Mouse (Mus musculus) intestine, embryonic 15.5 days (tissue): ENCODE measurements around the gene Vmn1r26. TPM values are rescaled to one million over a fixed set of nuclear protein-coding genes. Genes with fewer than 3 reads are reported as not detected.
"Not testable (repeated sequence)": the region's sequence is repeated elsewhere in the genome, so short reads cannot be mapped to it uniquely, and the experiment has no call there.

Source experiments
- ATAC-seq: fragments of 200-750 bp; cut with Nextera tagmentation; 2 replicates; pipeline ENCODE4 v1.8.0; 2017; ENCODE audit warnings: moderate TSS enrichment, moderate library complexity
- H3K27ac ChIP-seq: fragments of 300-500 bp; sonication (generic); 2 replicates; pipeline ENCODE4 v1.5.1; 2015; ENCODE audit warnings: mild to moderate bottlenecking, inconsistent platforms
- H3K27me3 ChIP-seq: fragments of 300-500 bp; sonication (generic); replicated peaks from 2 replicates; pipeline ENCODE4 v1.6.1; 2015; ENCODE audit warnings: inconsistent platforms
- H3K36me3 ChIP-seq: fragments of 300-500 bp; sonication (generic); 2 replicates; pipeline ENCODE4 v1.6.1; 2015; ENCODE audit warnings: inconsistent platforms
- H3K4me1 ChIP-seq: fragments of 300-500 bp; sonication (generic); replicated peaks from 2 replicates; pipeline ENCODE4 v1.6.1; 2015; ENCODE audit warnings: inconsistent platforms
- H3K4me2 ChIP-seq: fragments of 300-500 bp; sonication (generic); replicated peaks from 2 replicates; pipeline ENCODE4 v1.6.1; 2015; ENCODE audit warnings: mild to moderate bottlenecking, inconsistent platforms
- H3K4me3 ChIP-seq: fragments of 300-500 bp; sonication (generic); replicated peaks from 2 replicates; pipeline ENCODE4 v1.5.1; 2015; ENCODE audit warnings: inconsistent platforms
- H3K9ac ChIP-seq: fragments of 300-500 bp; sonication (generic); 2 replicates; pipeline ENCODE4 v1.6.1; 2015; ENCODE audit warnings: inconsistent platforms
- H3K9me3 ChIP-seq: fragments of 300-500 bp; sonication (generic); 2 replicates; pipeline ENCODE4 v1.6.1; 2016; ENCODE audit warnings: inconsistent platforms
- WGBS: fragments of 180-500 bp; shearing (Covaris S2); methylation state at CpG from one replicate; pipeline ENCODE4 v1.1.7; 2015; 5-methylcytosine and 5-hydroxymethylcytosine counted together
- polyA plus RNA-seq: library from polyadenylated mRNA; unstranded; fragments of >200 nt; fragmentation: Nextera tagmentation; extraction: Ambion mirVana; gene quantifications from 2 replicates; pipeline ENCODE4 v1.2.1, GENCODE M21; 2015

The Vmn1r26 gene
- not detected in 2 replicates for polyA plus RNA-seq

- H3K27ac ChIP-seq, result no peak within 1 kb of the TSS
- ATAC-seq, result no peak
- H3K4me1 ChIP-seq, result no peaks in the 10 kb centered on the region
- H3K9ac ChIP-seq, result no peak within 1 kb of the TSS
- H3K27me3 ChIP-seq, result no peaks in the 10 kb centered on the region
- H3K4me3 ChIP-seq, result no peak within 1 kb of the TSS
- H3K36me3 ChIP-seq, result no peaks in the 10 kb centered on the region
- H3K9me3 ChIP-seq, result no peaks in the 10 kb centered on the region
- 93% methylated on average over 1 of the region's 1 CpGs for WGBS
- H3K4me2 ChIP-seq, result no peak within 1 kb of the TSS
Measured at GRCm38 (mm10) chr6:58015059-58015458, at the start of gene Vmn1r26. Gene Vmn1r26, minus strand, starts transcription at chr6:58015159.

GRCm38 (mm10) chr6:58044025-58044424 is 29.1 kb upstream of the Vmn1r26 start:
- Histone ChIP-seq H3K36me3 (no peaks in the 10 kb centered on the region), H3K27me3 (no peaks in the 10 kb centered on the region), H3K27ac (no peak overlapping the region), H3K4me2 (no peak overlapping the region), H3K9me3 (no peaks in the 10 kb centered on the region), H3K4me3 (no peak overlapping the region), H3K4me1 (no peaks in the 10 kb centered on the region), H3K9ac (no peak overlapping the region)
- no peak for ATAC-seq

- not testable (repeated sequence) for H3K4me3 ChIP-seq, H3K9me3 ChIP-seq, H3K27ac ChIP-seq, H3K4me2 ChIP-seq, ATAC-seq, H3K4me1 ChIP-seq, H3K36me3 ChIP-seq, H3K9ac ChIP-seq, H3K27me3 ChIP-seq
- WGBS, result 90% methylated on average over 21 of the region's 21 CpGs
Measured at GRCm38 (mm10) chr6:58017478-58017877, 2.5 kb upstream of the Vmn1r26 start.

GRCm38 (mm10) chr6:57980710-57981109 is 34.2 kb downstream of the Vmn1r26 start, which contains the start of gene Vmn1r25:
Gene Vmn1r25, minus strand, starts transcription at chr6:57980810.
- 60% methylated on average over 3 of the region's 3 CpGs for WGBS
- Histone ChIP-seq H3K27ac (no peak within 1 kb of the TSS), H3K36me3 (no peaks in the 10 kb centered on the region), H3K4me1 (no peaks in the 10 kb centered on the region), H3K9me3 (no peaks in the 10 kb centered on the region), H3K4me3 (no peak within 1 kb of the TSS), H3K4me2 (no peak within 1 kb of the TSS), H3K9ac (no peak within 1 kb of the TSS), H3K27me3 (no peaks in the 10 kb centered on the region)
- no peak for ATAC-seq

- not testable (repeated sequence) for H3K9ac ChIP-seq, H3K4me1 ChIP-seq, ATAC-seq, H3K36me3 ChIP-seq, H3K4me2 ChIP-seq, H3K27ac ChIP-seq, H3K4me3 ChIP-seq, H3K27me3 ChIP-seq, H3K9me3 ChIP-seq
- WGBS, result 81% methylated on average over 1 of the region's 1 CpGs
Measured at GRCm38 (mm10) chr6:57961403-57961802, 53.6 kb downstream of the Vmn1r26 start, which contains the start of gene Vmn1r24. Gene Vmn1r24, minus strand, starts transcription at chr6:57961503.

Other genes starting within 250 kb of the Vmn1r26 start
- 30.9 and 32.3 TPM in 2 replicates for gene Vopp1, start 190.0 kb downstream of the Vmn1r26 start, polyA plus RNA-seq
- not detected in 2 replicates for gene Vmn1r21, start 164.8 kb downstream of the Vmn1r26 start, polyA plus RNA-seq
- gene Vmn1r22, start 107.1 kb downstream of the Vmn1r26 start, polyA plus RNA-seq, result not detected in 2 replicates
- gene Vmn1r23, start 88.3 kb downstream of the Vmn1r26 start, polyA plus RNA-seq, result not detected in 2 replicates
- gene Vmn1r24, start 53.7 kb downstream of the Vmn1r26 start, polyA plus RNA-seq, result not detected in 2 replicates
- gene Vmn1r25, start 34.3 kb downstream of the Vmn1r26 start, polyA plus RNA-seq, result not detected in 2 replicates
- not detected in 2 replicates for gene Vmn1r27, start 203.7 kb upstream of the Vmn1r26 start, polyA plus RNA-seq
- gene Vmn1r28, start 246.9 kb upstream of the Vmn1r26 start, polyA plus RNA-seq, result not detected in 2 replicates